Mouse (Mus musculus): ENCODE data around the gene Ngrn. TPM values are rescaled to one million over a fixed set of nuclear protein-coding genes. Genes with fewer than 3 reads are reported as not detected.

Ngrn gene
- polyA plus RNA-seq, 1 experiment from 2014 or later: 51.3 TPM

DNA sequence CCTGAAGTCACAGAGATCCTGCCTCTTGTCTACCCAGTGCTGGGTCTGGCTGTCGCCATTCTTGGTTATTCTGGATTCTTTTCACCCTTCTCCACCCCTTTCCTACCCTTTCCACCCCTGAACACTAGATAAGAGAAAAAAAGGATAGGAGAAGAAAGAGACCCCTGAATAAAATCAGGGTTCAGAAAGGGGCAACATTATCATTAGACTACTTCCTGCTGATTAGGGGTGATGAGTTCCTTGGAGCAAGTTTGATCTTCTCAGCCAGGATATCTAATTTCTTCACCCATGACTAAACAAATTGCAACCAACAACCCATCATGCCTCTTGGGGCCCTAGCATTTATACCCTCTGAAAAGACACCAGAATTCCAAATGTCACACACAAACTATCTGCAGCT lies 6.7 kb downstream of the Ngrn start:
- Histone ChIP-seq H3K27ac (no peak overlapping the region), H3K9ac (no peak overlapping the region)

DNA sequence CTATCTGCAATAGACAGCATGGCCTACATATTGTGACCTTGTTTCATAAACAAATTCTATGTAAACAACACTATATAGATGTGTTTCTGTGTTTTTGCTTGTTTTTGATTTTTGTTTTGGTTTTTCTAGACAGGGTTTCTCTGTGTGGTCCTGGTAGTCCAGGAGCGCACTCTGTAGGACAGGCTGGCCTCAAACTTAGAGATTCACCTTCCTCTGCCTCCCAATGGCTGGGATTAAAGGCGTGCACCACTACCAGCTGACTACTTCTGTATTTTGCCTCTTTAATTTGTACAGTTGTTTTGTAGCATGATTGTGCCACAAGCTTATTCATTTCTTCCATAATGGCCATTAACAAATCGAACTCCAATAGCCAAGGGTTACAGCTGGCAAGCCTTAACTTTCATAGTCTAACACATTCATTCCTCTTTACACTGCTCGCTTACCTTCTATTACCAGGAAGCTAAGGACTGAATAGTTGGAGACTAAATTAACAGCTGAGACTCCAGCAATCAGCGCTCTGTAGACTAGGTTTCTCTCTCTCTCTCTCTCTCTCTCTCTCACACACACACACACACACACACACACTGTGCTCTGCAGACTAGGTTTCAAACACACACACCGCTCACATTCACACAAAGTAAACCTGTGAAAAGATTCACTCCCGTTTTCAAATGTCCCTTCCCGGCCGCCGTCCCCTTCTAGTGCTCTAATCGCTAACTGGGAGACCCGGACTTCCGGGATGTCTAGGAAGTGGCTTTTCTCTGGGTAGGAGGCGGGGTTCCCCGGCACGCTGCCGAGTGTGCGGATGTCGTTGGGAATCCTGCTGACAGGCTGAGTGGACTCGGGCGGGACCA lies 8.1 kb downstream of the Ngrn start, which contains the start of gene Vps33b:
Gene Vps33b (plus strand): TSS at position 753 of the 854 bp plus-strand sequence.
- H3K27ac ChIP-seq: peak within 1 kb of the TSS; percentile 70

More for the DNA sequence above, 6.7 kb downstream of the Ngrn start:
- H3K27me3 ChIP-seq (replicated peaks): no peaks in the 10 kb centered on the region
- no peak for ATAC-seq
- H3K4me2 ChIP-seq (replicated peaks): no peak overlapping the region
- H3K4me3 ChIP-seq (replicated peaks): no peak overlapping the region
- no peaks in the 10 kb centered on the region for H3K9me3 ChIP-seq
- WGBS: 78% methylated on average over 1 of the region's 1 CpGs
- H3K36me3 ChIP-seq: peaks cover 24% of the 10 kb centered on the region
- peaks cover 11% of the 10 kb centered on the region for H3K4me1 ChIP-seq (replicated peaks)

DNA sequence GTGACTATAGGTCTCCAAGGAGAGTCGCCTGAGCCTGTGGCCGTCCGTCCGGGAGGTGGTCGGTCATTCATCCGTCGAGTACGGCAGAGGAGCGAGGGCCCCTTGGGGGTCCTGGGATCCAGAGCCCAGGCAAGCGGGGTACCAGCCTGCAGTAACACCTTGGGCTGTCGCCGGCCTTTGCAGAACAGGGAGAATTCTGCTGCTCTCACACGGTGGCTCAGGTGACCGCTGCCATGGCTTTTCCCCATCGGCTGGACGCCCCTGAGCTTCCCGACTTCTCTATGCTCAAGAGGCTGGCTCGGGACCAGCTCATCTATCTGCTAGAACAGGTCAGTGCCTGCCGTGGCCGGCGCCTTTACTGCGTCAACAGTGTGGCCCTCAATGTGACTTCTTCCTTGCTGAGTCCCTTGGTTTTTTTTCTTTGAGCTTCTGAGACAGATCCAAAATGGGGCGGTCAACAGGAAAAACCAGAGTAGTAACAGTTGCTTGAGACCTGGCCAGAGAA lies 8.8 kb downstream of the Ngrn start:
- Histone ChIP-seq H3K27ac (peak overlapping the region; percentile 61), H3K4me1 (replicated peaks) (peaks cover 11% of the 10 kb centered on the region), H3K36me3 (peaks cover 29% of the 10 kb centered on the region), H3K9me3 (0 out of 2 replicates have a peak, but pooled peaks cover under 1% of the 10 kb centered on the region), H3K4me3 (replicated peaks) (peak overlapping the region; percentile 78), H3K27me3 (replicated peaks) (no peaks in the 10 kb centered on the region), H3K4me2 (replicated peaks) (peak overlapping the region; percentile 79), H3K9ac (peak overlapping the region; percentile 81)
- WGBS: under 1% methylated on average over 23 of the region's 23 CpGs
- peak; percentile 66 for ATAC-seq

More for the DNA sequence above, 8.1 kb downstream of the Ngrn start, which contains the start of gene Vps33b:
- Histone ChIP-seq H3K9ac (peak within 1 kb of the TSS; percentile 81), H3K9me3 (no peaks in the 10 kb centered on the region), H3K27me3 (replicated peaks) (no peaks in the 10 kb centered on the region), H3K36me3 (peaks cover 27% of the 10 kb centered on the region), H3K4me2 (replicated peaks) (peak within 1 kb of the TSS; percentile 79), H3K4me1 (replicated peaks) (peaks cover 11% of the 10 kb centered on the region), H3K4me3 (replicated peaks) (peak within 1 kb of the TSS; percentile 78)
- 4% methylated on average over 21 of the region's 21 CpGs for WGBS
- peak; percentile 96 for ATAC-seq

DNA sequence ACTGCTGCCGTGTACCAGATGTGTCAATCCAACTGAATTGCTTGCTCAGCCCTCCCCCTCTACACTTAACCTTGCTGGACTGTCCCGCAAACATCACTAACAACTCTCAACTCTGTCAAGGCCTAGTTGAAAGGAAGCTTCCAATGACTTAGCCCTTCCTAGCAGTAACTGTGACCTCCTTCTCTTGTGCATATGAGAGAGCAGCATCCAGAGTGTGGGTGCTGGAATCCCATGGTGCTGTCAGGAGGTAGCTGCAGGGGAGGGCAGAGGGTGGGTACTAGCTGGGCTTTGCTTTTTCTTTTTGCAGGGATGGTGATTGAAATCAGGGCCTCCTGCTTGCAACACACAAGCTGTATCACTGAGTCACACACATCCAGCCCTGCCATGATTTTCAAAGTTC lies 12.4 kb downstream of the Ngrn start:
- 0 out of 2 replicates have a peak, but pooled peaks cover 5% of the 10 kb centered on the region for H3K9me3 ChIP-seq
- peaks cover 8% of the 10 kb centered on the region for H3K4me1 ChIP-seq (replicated peaks)
- H3K4me2 ChIP-seq (replicated peaks): no peak overlapping the region
- H3K36me3 ChIP-seq: peaks cover 25% of the 10 kb centered on the region
- no peaks in the 10 kb centered on the region for H3K27me3 ChIP-seq (replicated peaks)
- no peak overlapping the region for H3K9ac ChIP-seq
- WGBS: 89% methylated on average over 2 of the region's 2 CpGs
- ATAC-seq: no peak
- no peak overlapping the region for H3K27ac ChIP-seq
- H3K4me3 ChIP-seq (replicated peaks): no peak overlapping the region

DNA sequence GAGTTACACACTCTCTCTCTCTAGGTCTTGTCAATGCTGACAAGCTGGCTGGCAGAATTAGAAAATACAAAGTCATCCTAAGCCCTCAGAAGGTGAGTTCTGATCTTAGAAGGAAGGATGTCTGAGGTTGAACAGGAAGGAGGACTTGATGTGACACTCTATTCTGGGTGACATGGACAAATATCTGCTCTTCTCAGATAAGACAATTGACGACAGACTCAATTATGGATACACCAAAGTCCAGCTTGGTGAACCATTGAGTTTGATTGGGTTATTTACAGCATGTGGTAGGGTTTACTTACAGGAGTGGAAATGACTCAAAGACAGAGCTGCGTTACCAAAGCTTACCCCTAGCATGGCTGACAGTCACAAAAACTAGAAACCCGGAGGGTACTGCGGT lies 15.4 kb downstream of the Ngrn start:
- H3K9me3 ChIP-seq: 0 out of 2 replicates have a peak, but pooled peaks cover 5% of the 10 kb centered on the region
- ATAC-seq: no peak
- H3K4me1 ChIP-seq (replicated peaks): no peaks in the 10 kb centered on the region
- H3K27ac ChIP-seq: no peak overlapping the region
- no peaks in the 10 kb centered on the region for H3K27me3 ChIP-seq (replicated peaks)
- H3K4me3 ChIP-seq (replicated peaks): no peak overlapping the region
- H3K4me2 ChIP-seq (replicated peaks): no peak overlapping the region
- H3K36me3 ChIP-seq: peaks cover 30% of the 10 kb centered on the region
- H3K9ac ChIP-seq: no peak overlapping the region
- WGBS: 88% methylated on average over 4 of the region's 4 CpGs

DNA sequence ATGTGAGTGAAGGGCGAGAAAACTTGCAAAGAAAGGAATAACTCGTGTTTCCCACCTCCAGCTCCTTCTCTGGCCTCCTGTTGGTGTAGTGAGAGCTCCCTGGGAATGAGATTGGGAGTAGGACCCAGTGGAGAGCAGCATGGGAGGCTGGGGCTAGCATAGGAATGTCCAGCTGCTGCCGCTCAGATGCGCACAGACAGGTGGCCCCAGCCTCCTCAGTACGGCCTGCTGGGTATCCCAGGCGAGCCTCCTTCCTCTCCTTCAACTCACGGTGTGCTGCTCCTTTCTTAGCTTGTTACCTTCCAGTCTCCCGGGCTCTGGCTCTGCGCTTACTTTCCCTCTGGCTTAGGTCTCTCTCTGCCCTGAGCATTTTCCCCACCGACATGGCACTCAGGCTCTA lies 19.0 kb downstream of the Ngrn start:
- H3K27me3 ChIP-seq (replicated peaks): no peaks in the 10 kb centered on the region
- WGBS: 80% methylated on average over 10 of the region's 10 CpGs

DNA sequence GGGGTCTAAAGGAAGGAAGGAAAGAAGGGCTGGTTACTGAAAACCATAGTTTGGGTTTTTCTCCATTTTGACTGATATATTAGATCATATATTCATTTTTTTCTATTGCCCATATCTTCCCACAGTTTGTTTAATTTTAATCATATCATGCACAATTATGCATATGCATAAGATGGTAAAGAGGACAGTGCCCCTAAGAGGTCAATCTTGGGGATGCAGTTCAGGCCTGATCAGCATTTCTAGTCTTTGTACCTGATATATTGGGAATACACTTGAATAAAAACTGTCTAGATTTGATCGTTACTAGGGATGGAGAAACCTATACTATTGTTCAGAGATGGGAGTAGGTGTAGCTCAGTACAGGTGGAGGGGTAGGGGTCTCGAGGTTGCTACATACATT lies 20.0 kb downstream of the Ngrn start:
- no peak for ATAC-seq
- no peak overlapping the region for H3K4me2 ChIP-seq (replicated peaks)
- H3K9ac ChIP-seq: no peak overlapping the region
- H3K4me3 ChIP-seq (replicated peaks): no peak overlapping the region
- H3K27me3 ChIP-seq (replicated peaks): no peaks in the 10 kb centered on the region
- H3K4me1 ChIP-seq (replicated peaks): 0 out of 2 replicates have a peak, but pooled peaks cover 2% of the 10 kb centered on the region
- no peaks in the 10 kb centered on the region for H3K9me3 ChIP-seq
- H3K27ac ChIP-seq: no peak overlapping the region
- 92% methylated on average over 2 of the region's 2 CpGs for WGBS
- H3K36me3 ChIP-seq: peaks cover 29% of the 10 kb centered on the region

More for the DNA sequence above, 19.0 kb downstream of the Ngrn start:
- H3K36me3 ChIP-seq: peaks cover 29% of the 10 kb centered on the region
- H3K4me3 ChIP-seq (replicated peaks): no peak overlapping the region
- no peak overlapping the region for H3K9ac ChIP-seq
- no peak overlapping the region for H3K27ac ChIP-seq
- 0 out of 2 replicates have a peak, but pooled peaks cover 2% of the 10 kb centered on the region for H3K4me1 ChIP-seq (replicated peaks)
- ATAC-seq: no peak
- H3K4me2 ChIP-seq (replicated peaks): no peak overlapping the region
- H3K9me3 ChIP-seq: 0 out of 2 replicates have a peak, but pooled peaks cover 2% of the 10 kb centered on the region

DNA sequence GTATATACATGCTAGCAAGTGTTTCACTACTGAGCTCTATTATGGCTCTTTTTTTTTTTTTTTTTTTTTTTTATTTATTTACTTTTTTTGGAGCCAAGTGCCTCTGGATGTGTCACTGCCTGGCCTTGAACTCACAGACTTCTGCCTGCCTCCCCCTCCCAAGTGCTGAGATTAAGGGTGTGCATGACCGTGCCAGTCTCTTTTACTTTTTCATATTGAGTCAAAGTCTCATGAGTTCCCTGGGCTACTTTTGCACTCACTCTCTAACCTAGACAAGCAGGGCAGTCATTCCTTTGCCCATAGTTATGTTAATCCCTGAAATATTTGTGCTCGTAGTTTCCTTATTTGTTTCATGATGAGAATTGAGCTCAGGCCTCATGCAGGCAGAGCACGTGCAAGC lies 20.6 kb downstream of the Ngrn start:
- H3K36me3 ChIP-seq: peaks cover 33% of the 10 kb centered on the region
- 80% methylated on average over 3 of the region's 3 CpGs for WGBS

DNA sequence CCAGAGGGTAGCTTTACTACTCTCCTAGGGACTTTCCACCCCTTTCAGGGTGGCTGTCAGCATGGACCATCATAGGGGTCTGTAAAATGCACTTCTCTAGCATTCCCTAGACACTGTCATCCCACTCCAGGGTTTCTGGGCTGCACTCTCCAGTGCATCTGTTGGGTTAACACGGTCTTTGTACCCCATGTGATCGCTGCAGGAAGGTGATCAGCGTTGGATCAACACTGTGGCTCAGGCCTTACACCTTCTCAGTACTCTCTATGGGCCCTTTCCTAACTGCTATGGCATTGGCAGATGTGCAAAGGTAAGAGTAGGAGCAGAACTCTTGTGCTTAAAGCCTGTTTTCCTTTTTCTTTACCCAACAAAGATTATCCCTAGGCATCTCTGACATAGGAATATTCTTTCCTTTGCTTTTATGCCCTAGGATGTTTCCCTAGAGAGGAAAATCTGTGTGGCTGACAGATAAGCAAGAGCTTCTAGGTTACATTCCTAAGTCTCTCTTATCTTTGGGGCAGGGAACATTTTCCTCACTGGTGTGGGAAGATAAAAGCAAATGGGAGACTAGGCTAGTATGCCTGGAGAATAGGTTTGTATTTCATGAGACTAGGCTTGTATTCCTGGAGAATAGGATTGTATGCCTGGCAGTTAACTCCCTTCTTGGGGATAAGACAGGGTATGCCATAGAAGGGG lies 22.4 kb downstream of the Ngrn start:
- H3K9me3 ChIP-seq: no peaks in the 10 kb centered on the region
- H3K27me3 ChIP-seq (replicated peaks): no peaks in the 10 kb centered on the region
- no peak for ATAC-seq
- H3K4me3 ChIP-seq (replicated peaks): no peak overlapping the region
- 82% methylated on average over 3 of the region's 3 CpGs for WGBS
- no peak overlapping the region for H3K9ac ChIP-seq
- no peak overlapping the region for H3K27ac ChIP-seq
- no peak overlapping the region for H3K4me2 ChIP-seq (replicated peaks)
- 0 out of 2 replicates have a peak, but pooled peaks cover 2% of the 10 kb centered on the region for H3K4me1 ChIP-seq (replicated peaks)
- H3K36me3 ChIP-seq: peaks cover 48% of the 10 kb centered on the region

More for the DNA sequence above, 20.6 kb downstream of the Ngrn start:
- H3K4me3 ChIP-seq (replicated peaks): no peak overlapping the region
- no peak overlapping the region for H3K27ac ChIP-seq
- H3K4me2 ChIP-seq (replicated peaks): no peak overlapping the region
- 0 out of 2 replicates have a peak, but pooled peaks cover 2% of the 10 kb centered on the region for H3K4me1 ChIP-seq (replicated peaks)
- ATAC-seq: no peak
- H3K9ac ChIP-seq: no peak overlapping the region
- H3K9me3 ChIP-seq: no peaks in the 10 kb centered on the region
- no peaks in the 10 kb centered on the region for H3K27me3 ChIP-seq (replicated peaks)

DNA sequence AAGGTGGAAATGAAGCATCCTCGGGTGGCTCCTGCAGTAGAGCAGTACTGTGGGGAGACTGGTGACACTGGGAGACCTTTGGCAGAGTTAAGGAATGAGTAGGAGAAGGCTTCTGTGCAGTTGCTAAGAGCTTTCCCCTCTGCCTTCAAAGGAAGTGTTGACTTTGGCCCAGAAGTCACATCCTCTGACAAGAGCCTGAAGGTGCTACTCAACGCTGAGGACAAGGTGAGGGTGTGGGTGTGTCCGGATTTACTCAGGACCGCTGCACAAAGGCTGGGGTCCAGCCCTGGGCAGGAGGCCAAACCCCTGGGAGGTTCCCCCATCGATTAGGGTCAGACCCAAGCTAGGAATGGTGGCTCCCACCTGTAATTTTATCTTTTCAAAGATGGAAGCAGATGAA lies 23.4 kb downstream of the Ngrn start:
- H3K9ac ChIP-seq: no peak overlapping the region
- no peak for ATAC-seq
- H3K4me2 ChIP-seq (replicated peaks): no peak overlapping the region
- H3K27ac ChIP-seq: no peak overlapping the region
- H3K4me3 ChIP-seq (replicated peaks): no peak overlapping the region
- 0 out of 2 replicates have a peak, but pooled peaks cover 2% of the 10 kb centered on the region for H3K4me1 ChIP-seq (replicated peaks)
- H3K36me3 ChIP-seq: peaks cover 46% of the 10 kb centered on the region
- H3K9me3 ChIP-seq: no peaks in the 10 kb centered on the region
- 87% methylated on average over 5 of the region's 5 CpGs for WGBS
- no peaks in the 10 kb centered on the region for H3K27me3 ChIP-seq (replicated peaks)

DNA sequence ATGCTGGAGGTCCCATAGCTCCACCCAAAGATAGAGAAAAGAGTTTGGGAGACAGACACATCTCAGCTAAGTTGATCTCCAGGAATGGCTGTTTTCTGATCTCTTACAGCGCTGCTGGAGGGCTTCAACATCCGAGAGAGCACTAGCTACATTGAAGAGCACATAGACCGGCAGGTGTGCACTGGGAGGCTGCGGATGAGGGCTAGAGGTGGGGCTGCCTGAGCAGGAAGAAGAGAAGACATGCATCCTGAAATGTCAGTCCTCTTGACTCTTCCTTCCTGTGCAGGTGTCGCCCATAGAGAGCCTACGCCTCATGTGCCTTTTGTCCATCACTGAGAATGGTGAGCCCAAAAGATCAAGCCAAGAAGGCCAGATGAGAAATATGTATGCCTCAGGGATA lies 24.7 kb downstream of the Ngrn start:
- 94% methylated on average over 6 of the region's 6 CpGs for WGBS
- Histone ChIP-seq H3K27me3 (replicated peaks) (no peaks in the 10 kb centered on the region), H3K27ac (no peak overlapping the region), H3K4me3 (replicated peaks) (no peak overlapping the region), H3K9me3 (no peaks in the 10 kb centered on the region), H3K4me1 (replicated peaks) (0 out of 2 replicates have a peak, but pooled peaks cover 2% of the 10 kb centered on the region), H3K36me3 (peaks cover 50% of the 10 kb centered on the region), H3K4me2 (replicated peaks) (no peak overlapping the region), H3K9ac (no peak overlapping the region)
- no peak for ATAC-seq

DNA sequence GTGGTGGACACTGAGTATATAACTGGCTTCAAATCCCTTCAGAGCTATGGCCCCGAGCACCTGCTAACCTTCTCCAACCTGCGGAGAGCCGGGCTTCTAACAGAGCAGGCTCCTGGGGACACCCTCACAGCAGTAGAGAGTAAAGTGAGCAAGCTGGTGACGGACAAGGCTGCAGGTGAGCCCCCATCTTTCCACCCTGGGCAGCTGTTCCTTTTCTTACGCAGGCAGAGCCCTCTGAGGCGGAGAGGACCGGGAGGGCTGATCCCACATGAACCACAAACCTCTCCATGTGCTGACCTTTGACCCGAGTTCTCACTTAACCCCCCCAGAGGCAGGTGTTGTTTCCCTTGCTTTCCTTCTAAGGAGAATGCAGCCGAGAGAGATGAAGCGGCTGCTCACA lies 26.7 kb downstream of the Ngrn start:
- H3K27ac ChIP-seq: no peak overlapping the region
- no peak overlapping the region for H3K9ac ChIP-seq
- H3K36me3 ChIP-seq: peaks cover 50% of the 10 kb centered on the region
- no peak overlapping the region for H3K4me3 ChIP-seq (replicated peaks)
- no peaks in the 10 kb centered on the region for H3K27me3 ChIP-seq (replicated peaks)
- H3K4me2 ChIP-seq (replicated peaks): no peak overlapping the region
- 0 out of 2 replicates have a peak, but pooled peaks cover 2% of the 10 kb centered on the region for H3K4me1 ChIP-seq (replicated peaks)
- no peaks in the 10 kb centered on the region for H3K9me3 ChIP-seq
- 80% methylated on average over 10 of the region's 10 CpGs for WGBS
- ATAC-seq: no peak

All from intestine, embryonic 15.5 days (tissue).